Mouse (Mus musculus) frontal cortex, postnatal 25 days (tissue): ENCODE measurements around the gene Wdr26.

Experiments used
- DNase-seq, 2 experiments: peaks; one replicate each; pipeline ENCODE4 v3.0.0; 2022; ENCODE audit warnings: low spot score in 2 of 2

The Wdr26 gene

GRCm38 (mm10) chr1:181211920-181212633, at the start of gene Wdr26:
TSS of gene Wdr26 (minus strand) at chr1:181212001.
- DNase-seq: peak; percentile 55 to 71

- no peak for DNase-seq
Measured at GRCm38 (mm10) chr1:181260949-181261696, 49.3 kb upstream of the Wdr26 start.

- no peak for DNase-seq
Measured at GRCm38 (mm10) chr1:181260422-181260821, 48.6 kb upstream of the Wdr26 start.

- DNase-seq: no peak
Measured at GRCm38 (mm10) chr1:181259626-181260410, 48.0 kb upstream of the Wdr26 start.

- no peak for DNase-seq
Measured at GRCm38 (mm10) chr1:181259056-181259455, 47.3 kb upstream of the Wdr26 start.

GRCm38 (mm10) chr1:181258616-181259015, 46.8 kb upstream of the Wdr26 start:
- DNase-seq: no peak

GRCm38 (mm10) chr1:181257585-181258555, 46.1 kb upstream of the Wdr26 start:
- no peak for DNase-seq

GRCm38 (mm10) chr1:181256689-181257584, 45.1 kb upstream of the Wdr26 start:
- DNase-seq: no peak

GRCm38 (mm10) chr1:181255891-181256688, 44.3 kb upstream of the Wdr26 start:
- peak in 1 of 2 experiments; percentile 20 for DNase-seq

- DNase-seq: no peak
Measured at GRCm38 (mm10) chr1:181255450-181255849, 43.6 kb upstream of the Wdr26 start.

- DNase-seq: no peak
Measured at GRCm38 (mm10) chr1:181251624-181252023, 39.8 kb upstream of the Wdr26 start.

GRCm38 (mm10) chr1:181250961-181251360, 39.2 kb upstream of the Wdr26 start:
- no peak for DNase-seq

- DNase-seq: no peak
Measured at GRCm38 (mm10) chr1:181249537-181249936, 37.7 kb upstream of the Wdr26 start.

GRCm38 (mm10) chr1:181247175-181247574, 35.4 kb upstream of the Wdr26 start:
- DNase-seq: no peak

GRCm38 (mm10) chr1:181246487-181247138, 34.8 kb upstream of the Wdr26 start:
- no peak for DNase-seq

GRCm38 (mm10) chr1:181245554-181246486, 34.0 kb upstream of the Wdr26 start:
- DNase-seq: no peak

GRCm38 (mm10) chr1:181245067-181245466, 33.3 kb upstream of the Wdr26 start:
- no peak for DNase-seq

GRCm38 (mm10) chr1:181241185-181241584, 29.4 kb upstream of the Wdr26 start:
- DNase-seq: no peak
